Mouse (Mus musculus): Measurements from ENCODE around the gene Dlg2.

Dlg2 gene

GRCm38 (mm10) chr7:92367111-92367510 lies 1890.6 kb downstream of the Dlg2 start:
- peak; percentile 48 to 67 for DNase-seq (ENCODE audit: low spot score in 2 of 2)

GRCm38 (mm10) chr7:92370521-92370920 lies 1894.0 kb downstream of the Dlg2 start:
- no peak for DNase-seq (ENCODE audit: low spot score in 2 of 2)

- no peak for DNase-seq (ENCODE audit: low spot score in 2 of 2)
These were observed 1895.2 kb downstream of the Dlg2 start for GRCm38 (mm10) chr7:92371638-92372037.

- no peak for DNase-seq (ENCODE audit: low spot score in 2 of 2)
These were observed 1897.4 kb downstream of the Dlg2 start for GRCm38 (mm10) chr7:92373863-92374357.

DNA sequence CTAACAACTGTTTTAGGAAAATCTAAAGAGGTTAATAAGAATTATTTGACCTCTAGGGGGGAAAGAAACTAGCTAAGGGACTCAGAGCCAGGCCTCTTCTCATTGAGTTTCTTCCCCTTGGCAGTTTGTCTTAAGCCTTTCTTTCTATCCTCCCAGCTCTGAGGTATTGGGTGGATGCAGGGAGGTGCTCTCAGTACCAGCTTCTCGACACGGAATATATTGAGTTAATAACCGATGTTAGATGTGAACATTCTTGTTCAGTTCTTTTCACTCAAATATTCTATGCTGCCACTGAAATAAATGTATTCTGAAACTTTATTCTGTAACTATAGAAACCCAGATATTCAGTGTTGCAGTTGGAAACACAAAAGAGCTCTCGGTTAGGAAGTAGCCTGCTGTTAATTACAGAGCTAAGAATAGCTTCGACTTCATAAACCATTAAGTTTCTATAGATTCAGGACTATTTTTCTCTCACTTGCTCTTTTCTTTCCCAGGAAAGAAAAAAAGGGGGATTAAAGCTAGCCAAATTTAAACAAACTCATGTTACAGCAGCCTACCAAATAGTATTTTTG lies 1907.5 kb downstream of the Dlg2 start:
- no peak for DNase-seq (ENCODE audit: low spot score in 2 of 2)

DNA sequence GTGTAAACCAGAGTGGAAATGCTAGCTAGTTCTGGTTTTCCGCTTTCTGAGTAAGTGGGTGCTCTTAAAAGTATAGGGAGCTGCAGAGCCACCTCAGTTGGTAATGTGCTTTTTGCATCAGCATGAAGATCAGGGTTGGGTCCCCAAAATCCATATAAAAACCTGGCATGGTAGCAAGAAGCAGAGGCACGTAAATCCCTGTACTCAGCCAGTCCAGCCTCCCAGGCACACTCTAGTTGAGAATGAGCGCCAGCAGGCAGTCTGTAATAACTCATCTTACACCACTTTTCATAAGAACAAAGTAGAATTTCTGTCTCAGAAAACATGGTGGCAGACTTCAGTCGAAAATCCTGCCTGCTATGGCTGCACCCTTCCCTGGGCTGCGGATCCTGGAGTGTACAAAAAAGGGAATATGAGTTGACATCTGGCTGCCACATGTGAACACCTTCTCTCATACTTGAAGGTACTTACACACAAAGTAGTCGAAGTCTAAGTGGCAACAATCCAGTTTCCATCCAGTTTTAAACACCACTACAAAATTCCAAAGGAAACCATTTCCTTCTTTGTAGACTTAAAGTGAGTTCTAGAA lies 1915.7 kb downstream of the Dlg2 start:
- DNase-seq (ENCODE audit: low spot score in 2 of 2): no peak

DNA sequence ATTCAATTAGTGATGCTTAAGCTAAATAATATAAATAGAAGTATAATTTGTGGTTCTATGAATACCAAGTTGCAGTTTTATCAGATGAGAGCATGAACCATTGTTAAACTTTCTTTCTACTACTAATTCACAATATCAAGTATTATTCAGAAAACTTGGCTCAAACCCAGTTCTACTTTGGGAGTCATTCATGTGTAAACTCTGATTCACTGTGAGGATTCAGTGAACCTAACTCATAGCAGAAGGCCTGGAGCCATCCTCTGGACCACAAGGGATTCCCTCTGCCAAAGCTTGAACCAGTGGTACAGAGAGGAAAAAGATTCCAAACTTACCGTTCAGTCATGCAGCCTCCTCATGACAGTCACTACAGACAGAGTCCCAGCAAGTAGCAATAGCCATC lies 1920.3 kb downstream of the Dlg2 start:
- DNase-seq (ENCODE audit: low spot score in 2 of 2): no peak

- DNase-seq (ENCODE audit: low spot score in 2 of 2): no peak
These were observed 1922.4 kb downstream of the Dlg2 start for GRCm38 (mm10) chr7:92398841-92399240.

GRCm38 (mm10) chr7:92400551-92400950 lies 1924.1 kb downstream of the Dlg2 start:
- DNase-seq (ENCODE audit: low spot score in 2 of 2): no peak

DNA sequence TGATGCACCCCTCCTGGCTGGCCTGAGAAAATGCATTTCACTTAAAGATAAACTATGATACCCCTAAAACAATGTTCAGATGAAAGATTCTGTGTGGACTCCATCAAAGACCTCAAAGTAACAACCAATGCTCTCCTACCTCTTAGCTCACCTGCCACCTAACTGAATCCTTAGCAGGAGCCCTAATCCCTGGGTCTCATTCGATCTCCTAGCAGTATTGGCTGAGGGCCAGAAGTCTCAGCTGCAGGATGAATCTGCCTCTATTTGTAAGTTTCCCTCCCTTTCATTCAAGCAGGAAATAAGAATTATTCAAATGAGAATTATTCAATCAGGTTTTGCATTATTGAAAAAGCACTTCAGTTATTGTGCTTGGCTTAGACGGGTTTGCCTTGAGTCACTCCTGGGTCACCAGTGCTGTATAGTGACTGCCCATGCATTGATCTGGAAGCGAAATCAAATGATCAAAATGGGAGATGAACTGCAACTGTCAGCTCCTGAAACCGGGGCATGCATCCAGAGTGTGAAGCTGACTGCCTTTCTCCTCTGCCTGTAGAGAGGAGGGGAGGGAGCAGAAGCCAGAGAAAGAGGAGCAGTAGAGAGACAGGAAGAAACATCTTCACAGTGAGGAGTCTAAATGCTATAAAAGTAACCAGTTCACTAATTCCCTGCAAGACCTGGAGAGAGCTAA lies 1924.7 kb downstream of the Dlg2 start:
- no peak for DNase-seq (ENCODE audit: low spot score in 2 of 2)

DNA sequence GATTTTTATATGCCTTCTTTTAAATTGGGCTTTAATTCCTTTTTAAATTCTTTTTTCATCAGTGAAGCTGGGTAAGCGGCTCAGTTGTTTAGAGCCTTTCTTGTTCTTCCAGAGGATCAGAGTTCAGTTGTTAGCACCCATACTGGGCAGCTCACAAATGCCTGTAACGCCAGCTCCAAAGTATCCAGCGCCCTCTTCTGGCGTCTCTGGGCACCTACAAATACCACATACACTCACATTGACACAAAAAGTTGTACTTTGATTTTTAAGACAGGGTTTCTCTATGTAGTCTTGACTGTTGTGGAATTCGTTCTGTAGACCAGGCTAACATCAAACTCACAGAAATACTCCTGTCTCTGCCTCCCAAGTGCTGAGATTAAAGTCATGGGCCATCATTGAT lies 1932.0 kb downstream of the Dlg2 start:
- no peak for DNase-seq (ENCODE audit: low spot score in 2 of 2)

DNA sequence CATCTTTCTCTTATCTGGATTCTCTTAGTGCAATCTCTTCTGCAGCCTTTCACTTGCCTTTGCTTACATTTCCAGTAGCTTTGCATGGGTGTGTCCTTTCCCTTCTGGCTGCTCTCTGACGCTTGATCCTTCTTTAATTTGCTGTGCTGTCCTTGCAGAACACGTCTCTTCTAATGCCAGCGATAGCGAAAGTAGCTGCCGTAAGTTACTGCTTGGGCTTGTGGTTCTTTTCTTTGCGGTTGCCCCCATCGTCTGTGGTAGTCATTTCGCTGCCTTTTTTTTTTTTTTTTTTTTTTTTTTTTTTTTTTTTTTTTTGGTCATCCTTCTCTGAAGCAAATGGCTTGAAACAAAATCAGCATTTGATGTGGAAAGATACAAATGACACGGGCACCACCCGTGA lies 1944.0 kb downstream of the Dlg2 start:
- no peak for DNase-seq (ENCODE audit: low spot score in 2 of 2)

GRCm38 (mm10) chr7:92423017-92423416 lies 1946.5 kb downstream of the Dlg2 start:
- DNase-seq (ENCODE audit: low spot score in 2 of 2): no peak

GRCm38 (mm10) chr7:92424703-92425102 lies 1948.2 kb downstream of the Dlg2 start:
- no peak for DNase-seq (ENCODE audit: low spot score in 2 of 2)

- DNase-seq (ENCODE audit: low spot score in 2 of 2): no peak
These were observed 1950.8 kb downstream of the Dlg2 start for GRCm38 (mm10) chr7:92427280-92427679.

- no peak for DNase-seq (ENCODE audit: low spot score in 2 of 2)
These were observed 1952.2 kb downstream of the Dlg2 start for GRCm38 (mm10) chr7:92428629-92429028.

DNA sequence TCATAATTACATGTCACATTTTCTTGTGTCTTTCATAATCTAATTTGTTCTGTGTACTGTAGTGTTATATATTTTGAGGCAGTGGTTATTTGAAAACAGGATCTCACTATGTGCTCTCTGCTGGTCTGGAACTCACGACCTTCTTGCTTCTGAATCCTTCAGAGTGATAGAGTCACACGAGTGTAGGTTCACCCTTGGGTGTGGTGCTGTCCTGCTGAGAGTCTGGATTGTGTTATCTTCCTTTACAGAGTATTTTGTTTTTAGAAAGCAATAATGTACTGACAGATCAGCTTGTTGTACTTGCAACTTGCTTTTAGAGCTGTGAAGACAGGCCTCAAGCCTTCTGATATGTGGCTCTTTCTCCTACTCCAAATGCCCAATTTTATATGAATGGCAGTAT lies 1953.8 kb downstream of the Dlg2 start:
- DNase-seq (ENCODE audit: low spot score in 2 of 2): no peak

- no peak for DNase-seq (ENCODE audit: low spot score in 2 of 2)
These were observed 1960.7 kb downstream of the Dlg2 start for GRCm38 (mm10) chr7:92437168-92437567.

GRCm38 (mm10) chr7:92439503-92440487 lies 1963.3 kb downstream of the Dlg2 start:
- DNase-seq (ENCODE audit: low spot score in 2 of 2): no peak

DNA sequence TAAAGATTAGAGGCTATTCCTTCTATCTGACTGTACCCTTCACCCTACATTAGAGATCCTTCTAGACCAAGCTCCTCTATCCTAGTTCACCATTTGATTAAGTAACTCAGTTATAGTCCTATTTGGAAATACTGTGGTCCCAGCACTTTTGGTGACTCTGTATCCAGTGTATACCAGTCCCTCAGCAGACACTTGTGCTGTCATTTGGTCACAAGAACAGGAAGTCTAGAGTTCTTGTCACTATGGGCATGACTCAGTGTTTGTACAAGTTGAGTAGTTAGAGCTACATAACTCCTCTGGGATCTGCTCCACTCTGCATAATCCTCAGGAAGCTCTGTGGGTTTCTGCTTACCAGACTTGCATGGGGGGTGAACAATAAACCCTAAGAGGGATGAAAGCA lies 1965.1 kb downstream of the Dlg2 start:
- DNase-seq (ENCODE audit: low spot score in 2 of 2): no peak

DNA sequence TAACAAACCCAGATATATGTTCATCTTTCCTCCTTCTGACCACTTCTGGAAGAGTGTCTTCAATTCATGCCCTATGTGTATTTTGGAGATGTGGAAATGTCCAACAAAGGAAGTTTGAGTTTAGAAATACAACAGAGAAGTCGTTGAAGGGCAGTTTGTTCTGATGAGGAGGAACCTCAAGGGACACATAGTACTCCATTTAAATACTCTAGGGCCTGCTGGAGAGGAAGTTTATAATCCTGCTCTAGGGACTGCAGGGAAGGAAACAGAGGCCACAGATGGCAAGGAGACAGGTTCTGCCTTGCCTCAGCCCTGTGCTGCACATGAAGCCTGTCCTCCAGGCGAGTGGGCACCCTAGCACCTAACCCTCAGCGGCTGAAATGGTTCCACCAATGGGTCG lies 1965.6 kb downstream of the Dlg2 start:
- DNase-seq (ENCODE audit: low spot score in 2 of 2): no peak

GRCm38 (mm10) chr7:92447938-92448337 lies 1971.5 kb downstream of the Dlg2 start:
- no peak for DNase-seq (ENCODE audit: low spot score in 2 of 2)

All from left cerebral cortex, adult 9 months (tissue).